Comparison of ENCODE assay signal across 8 mouse cellular contexts in genomic region chr11:74843435-74843714, GRCm38 (mm10). TPM values are rescaled to one million over a fixed set of nuclear protein-coding genes. Genes with fewer than 3 reads are reported as not detected.
DNase-seq lines count a peak whose midpoint lies in the region; ATAC-seq lines count a peak whose summit lies in the region.
"Had no signal": no experiment of that assay in that cellular context is flagged by ENCODE, and none has a peak within 500 bp of the region (broad histone marks: within the 10 kb centered on the region; RNA-seq: fewer than 3 reads in every experiment).

No protein-coding gene starts in this region.

- H3K36me3 ChIP-seq in kidney, embryonic 15.5 days = peaks cover 54% of the 10 kb centered on the region
- H3K36me3 ChIP-seq in embryonic facial prominence, embryonic 13.5 days = peaks cover 59% of the 10 kb centered on the region
- H3K36me3 ChIP-seq in limb, embryonic 10.5 days = peaks cover 64% of the 10 kb centered on the region

- 70% methylated on average over 2 of the region's 2 CpGs for WGBS in kidney, embryonic 15.5 days
- 72% methylated on average over 2 of the region's 2 CpGs for WGBS in embryonic facial prominence, embryonic 13.5 days
- WGBS in limb, embryonic 10.5 days = 81% methylated on average over 2 of the region's 2 CpGs

- H3K27me3 ChIP-seq in kidney, embryonic 15.5 days = no peaks in the 10 kb centered on the region
- no peaks in the 10 kb centered on the region for H3K27me3 ChIP-seq in embryonic facial prominence, embryonic 13.5 days
- no peaks in the 10 kb centered on the region for H3K27me3 ChIP-seq in limb, embryonic 10.5 days (ENCODE audit: low read depth, poor library complexity, severe bottlenecking)

- peak; percentile 47 for DNase-seq in kidney, postnatal 14 days
- DNase-seq in cerebellum, adult 18-20 months = peak; percentile 46 to 50
- DNase-seq in limb, embryonic 10.5 days (ENCODE audit: low spot score) = no peak
- no peak for DNase-seq in frontal cortex, postnatal 14 days (ENCODE audit: low spot score in 2 of 2)
- DNase-seq in layer of hippocampus, postnatal 36 days = no peak

- H3K9ac ChIP-seq in kidney, embryonic 15.5 days = no peak overlapping the region
- no peak overlapping the region for H3K9ac ChIP-seq in embryonic facial prominence, embryonic 13.5 days

- H3K9me3 ChIP-seq in kidney, embryonic 15.5 days (replicated peaks) = 0 out of 2 replicates have a peak, but pooled peaks cover 3% of the 10 kb centered on the region
- H3K9me3 ChIP-seq in embryonic facial prominence, embryonic 13.5 days = no peaks in the 10 kb centered on the region
- no peaks in the 10 kb centered on the region for H3K9me3 ChIP-seq in limb, embryonic 10.5 days (replicated peaks)

- no peak for ATAC-seq in kidney, embryonic 15.5 days (replicated peaks; ENCODE audit: low FRiP score)
- ATAC-seq in embryonic facial prominence, embryonic 13.5 days (ENCODE audit: insufficient number of reproducible peaks, insufficient read depth, low FRiP score, low TSS enrichment, low read depth) = no peak

- peaks cover 55% of the 10 kb centered on the region for H3K4me1 ChIP-seq in kidney, embryonic 15.5 days
- peaks cover 27% of the 10 kb centered on the region for H3K4me1 ChIP-seq in embryonic facial prominence, embryonic 13.5 days
- peaks cover 31% of the 10 kb centered on the region for H3K4me1 ChIP-seq in limb, embryonic 10.5 days

- no peak overlapping the region for H3K4me3 ChIP-seq in kidney, embryonic 15.5 days (replicated peaks)
- no peak overlapping the region for H3K4me3 ChIP-seq in embryonic facial prominence, embryonic 13.5 days
- H3K4me3 ChIP-seq in limb, embryonic 10.5 days = no peak overlapping the region
- H3K4me3 ChIP-seq: myocyte had no signal

- H3K4me2 ChIP-seq in kidney, embryonic 15.5 days = no peak overlapping the region
- no peak overlapping the region for H3K4me2 ChIP-seq in embryonic facial prominence, embryonic 13.5 days

- no peak overlapping the region for H3K27ac ChIP-seq in kidney, embryonic 15.5 days
- peak overlapping the region; percentile 36; the same call in 1 of the 2 replicates for H3K27ac ChIP-seq in embryonic facial prominence, embryonic 13.5 days
- peak overlapping the region; percentile 62 for H3K27ac ChIP-seq in limb, embryonic 10.5 days

RNA-seq across cellular contexts. Expression of gene Mnt, which starts 12.7 kb away (rescaled TPM):
- polyA plus RNA-seq in kidney, embryonic 15.5 days (2015; fragmentation: Nextera tagmentation; extraction: Ambion mirVana) = 5.0 and 5.7 TPM in 2 replicates
- polyA plus RNA-seq in embryonic facial prominence, embryonic 13.5 days (2015; fragmentation: Nextera tagmentation; extraction: Ambion mirVana) = 5.7 and 6.0 TPM in 2 replicates
- 4.8 and 5.7 TPM in 2 replicates for polyA plus RNA-seq in limb, embryonic 10.5 days (2016; fragmentation: Nextera tagmentation; extraction: Ambion mirVana)
- total RNA-seq in layer of hippocampus, postnatal 36 days (2021) = 10 to 100 TPM; 28.3 to 30.5 TPM

RNA-seq across cellular contexts. Expression of gene Sgsm2, which starts 53.5 kb away (rescaled TPM):
- 6.1 and 7.3 TPM in 2 replicates for polyA plus RNA-seq in kidney, embryonic 15.5 days (2015; fragmentation: Nextera tagmentation; extraction: Ambion mirVana)
- 4.6 and 4.7 TPM in 2 replicates for polyA plus RNA-seq in embryonic facial prominence, embryonic 13.5 days (2015; fragmentation: Nextera tagmentation; extraction: Ambion mirVana)
- 3.0 and 4.1 TPM in 2 replicates for polyA plus RNA-seq in limb, embryonic 10.5 days (2016; fragmentation: Nextera tagmentation; extraction: Ambion mirVana)
- total RNA-seq in layer of hippocampus, postnatal 36 days (2021) = 10 to 100 TPM; 88.1 to 89.4 TPM

RNA-seq across cellular contexts. Expression of gene Tsr1, which starts 54.5 kb away (rescaled TPM):
- polyA plus RNA-seq in kidney, embryonic 15.5 days (2015; fragmentation: Nextera tagmentation; extraction: Ambion mirVana) = 50.6 and 51.4 TPM in 2 replicates
- polyA plus RNA-seq in embryonic facial prominence, embryonic 13.5 days (2015; fragmentation: Nextera tagmentation; extraction: Ambion mirVana) = 40.1 and 42.4 TPM in 2 replicates
- polyA plus RNA-seq in limb, embryonic 10.5 days (2016; fragmentation: Nextera tagmentation; extraction: Ambion mirVana) = 55.3 and 61.4 TPM in 2 replicates
- 10 to 100 TPM; 33.3 to 34.4 TPM for total RNA-seq in layer of hippocampus, postnatal 36 days (2021)

Comparison
In these comparisons a context has a peak if more than half of its experiments do, and no peak if none do; other contexts are left out.
1. DNase-seq: peak in kidney, postnatal 14 days (single experiment) and cerebellum, adult 18-20 months (2 of 2); none in limb, embryonic 10.5 days (single experiment), frontal cortex, postnatal 14 days (0 of 2) and layer of hippocampus, postnatal 36 days (0 of 2).